Mouse (Mus musculus): ENCODE results near the gene Fhl1. TPM values are rescaled to one million over a fixed set of nuclear protein-coding genes. Genes with fewer than 3 reads are reported as not detected.

The Fhl1 gene
- 0.43 TPM for polyA plus RNA-seq (2017; shearing (Covaris generic))

GRCm38 (mm10) chrX:56731306-56732201, at the start of gene Fhl1:
Fhl1 (plus strand) TSS chrX:56731787.

GRCm38 (mm10) chrX:56821765-56822603, 90.4 kb downstream of the Fhl1 start, which contains the start of gene Map7d3:
Map7d3 (minus strand) TSS chrX:56822326.

Other genes with a start within 250 kb of the Fhl1 start
- gene Gm10477, start 207.0 kb upstream of the Fhl1 start, polyA plus RNA-seq (2017; shearing (Covaris generic)) = not detected
- not detected for gene Gm648, start 182.2 kb upstream of the Fhl1 start, polyA plus RNA-seq (2017; shearing (Covaris generic))
- 7.2 TPM for gene Mmgt1, start 133.7 kb upstream of the Fhl1 start, polyA plus RNA-seq (2017; shearing (Covaris generic))
- gene Slc9a6, start 122.0 kb upstream of the Fhl1 start, polyA plus RNA-seq (2017; shearing (Covaris generic)) = 9.9 TPM
- not detected for gene Map7d3, start 90.5 kb downstream of the Fhl1 start, polyA plus RNA-seq (2017; shearing (Covaris generic))
- not detected for gene Adgrg4, start 138.4 kb downstream of the Fhl1 start, polyA plus RNA-seq (2017; shearing (Covaris generic))